Mouse (Mus musculus) G1E (cell line): Measurements from ENCODE around the gene Gm10801.
"Not testable (repeated sequence)": the region's sequence is repeated elsewhere in the genome, so short reads cannot be mapped to it uniquely, and the experiment has no call there.

Experiments used
- CTCF ChIP-seq: IDR thresholded peaks from 2 replicates; pipeline ENCODE4 v1.5.1; 2012; ENCODE audit warnings: low read depth, low read length, inconsistent platforms, mixed read lengths
- GATA1 ChIP-seq: IDR thresholded peaks from 2 replicates; pipeline ENCODE4 v1.6.1; 2012; ENCODE audit warnings: borderline replicate concordance, low read length, inconsistent platforms, mixed read lengths
- GATA2 ChIP-seq: IDR thresholded peaks from 2 replicates; pipeline ENCODE4 v1.6.1; 2012; ENCODE audit warnings: low read depth, low read length, inconsistent platforms, borderline replicate concordance
- POLR2AphosphoS5 ChIP-seq: IDR thresholded peaks from 2 replicates; pipeline ENCODE4 v1.6.1; 2012; ENCODE audit warnings: low read depth, low read length, inconsistent platforms; ENCODE audit not compliant: insufficient replicate concordance
- TAL1 ChIP-seq: conservative IDR thresholded peaks from 2 replicates; pipeline ENCODE4 v1.6.1; 2012; ENCODE audit warnings: low read depth, low read length, inconsistent platforms, mixed read lengths

DNA sequence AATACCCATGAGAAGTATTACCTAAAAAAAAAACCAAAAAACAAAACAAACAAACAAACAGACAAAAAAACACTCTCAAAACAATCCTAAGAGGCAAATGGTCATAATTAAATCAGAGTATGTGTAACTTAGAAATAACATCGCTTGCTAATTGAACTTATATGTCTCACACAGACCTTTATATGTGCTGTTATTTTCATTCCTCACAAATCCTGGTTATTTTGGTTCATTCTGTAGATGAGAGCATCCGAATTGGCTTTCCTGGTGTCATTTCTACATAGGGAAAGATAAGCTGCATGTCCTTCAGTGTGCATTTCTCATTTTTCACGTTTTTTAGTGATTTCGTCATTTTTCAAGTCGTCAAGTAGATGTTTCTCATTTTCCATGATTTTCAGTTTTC lies at the start of gene Gm10801:
- not testable (repeated sequence) for TF ChIP-seq CTCF, GATA1, TAL1, POLR2AphosphoS5, GATA2
